Mouse (Mus musculus) liver, embryonic 16.5 days (tissue): Measurements from ENCODE around the gene Mprip. TPM values are rescaled to one million over a fixed set of nuclear protein-coding genes. Genes with fewer than 3 reads are reported as not detected.
A peak's percentile ranks its signal among the peaks of the same experiment; 100 is the strongest.

Experiments used
- ATAC-seq: fragments of 200-750 bp; cut with Nextera tagmentation; 2 replicates; pipeline ENCODE4 v1.8.0; 2017; ENCODE audit warnings: low read depth, mild to moderate bottlenecking, moderate number of reproducible peaks, moderate library complexity
- H3K27ac ChIP-seq: fragments of 300-500 bp; sonication (generic); 2 replicates; pipeline ENCODE4 v1.5.1; 2014; ENCODE audit warnings: mild to moderate bottlenecking, low read length
- H3K27me3 ChIP-seq: fragments of 300-500 bp; sonication (generic); 2 replicates; pipeline ENCODE4 v1.6.1; 2014; ENCODE audit warnings: low read depth, low read length, mixed read lengths; ENCODE audit not compliant: control insufficient read depth, insufficient read depth
- H3K36me3 ChIP-seq: fragments of 300-500 bp; sonication (generic); 2 replicates; pipeline ENCODE4 v1.6.1; 2014; ENCODE audit warnings: mild to moderate bottlenecking; ENCODE audit not compliant: control insufficient read depth, insufficient read depth
- H3K4me1 ChIP-seq: fragments of 300-500 bp; sonication (generic); 2 replicates; pipeline ENCODE4 v1.6.1; 2014; ENCODE audit warnings: low read depth, low read length, mixed read lengths; ENCODE audit not compliant: control insufficient read depth
- H3K4me2 ChIP-seq: fragments of 300-500 bp; sonication (generic); 2 replicates; pipeline ENCODE4 v1.6.1; 2014; ENCODE audit warnings: low read depth, low read length, mixed read lengths
- H3K4me3 ChIP-seq: fragments of 300-500 bp; sonication (generic); 2 replicates; pipeline ENCODE4 v1.5.1; 2014; ENCODE audit warnings: low read depth, mild to moderate bottlenecking, low read length
- H3K9ac ChIP-seq: fragments of 300-500 bp; sonication (generic); 2 replicates; pipeline ENCODE4 v1.6.1; 2014; ENCODE audit warnings: low read depth, low read length
- H3K9me3 ChIP-seq: fragments of 300-500 bp; sonication (generic); replicated peaks from 2 replicates; pipeline ENCODE4 v1.6.1; 2016; ENCODE audit warnings: low read length; ENCODE audit not compliant: control insufficient read depth
- WGBS: fragments of 180-500 bp; shearing (Covaris S2); extraction: QIAGEN DNeasy Blood & Tissue Kit; methylation state at CpG from one replicate; pipeline ENCODE4 v1.1.7; 2014; ENCODE audit not compliant: insufficient replicate concordance; 5-methylcytosine and 5-hydroxymethylcytosine counted together
- polyA plus RNA-seq: library from polyadenylated mRNA; unstranded; fragments of >200 nt; fragmentation: Nextera tagmentation; extraction: Ambion mirVana; gene quantifications from 2 replicates; pipeline ENCODE4 v1.2.1, GENCODE M21; 2015

Gene Mprip
- polyA plus RNA-seq, 1 experiment from 2014 or later = 6.6 TPM

DNA sequence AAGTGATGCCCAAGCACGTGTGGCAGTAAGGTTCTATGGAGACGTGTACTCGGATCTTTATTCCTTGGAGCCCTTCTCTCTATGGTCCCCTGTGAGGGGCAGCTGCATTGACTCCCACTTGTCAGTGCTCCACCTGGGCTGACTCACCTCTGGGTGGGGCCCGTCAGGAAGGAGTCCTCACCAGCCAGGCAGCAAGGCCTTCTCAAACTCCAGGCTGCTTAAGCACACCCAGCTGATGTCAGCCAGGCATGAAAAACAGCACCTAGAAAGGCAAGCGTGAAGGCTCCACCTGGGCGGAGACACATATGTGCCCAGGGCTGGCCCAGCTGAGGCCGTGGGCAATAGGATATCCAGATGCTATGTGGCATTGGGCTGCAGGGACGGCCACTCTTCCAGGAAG lies 18.7 kb upstream of the Mprip start:
- Histone ChIP-seq H3K4me1 (no peaks in the 10 kb centered on the region; the same call in none of the 2 replicates), H3K4me3 (no peak overlapping the region), H3K4me2 (no peak overlapping the region), H3K9ac (no peak overlapping the region), H3K27ac (no peak overlapping the region), H3K27me3 (no peaks in the 10 kb centered on the region), H3K36me3 (no peaks in the 10 kb centered on the region), H3K9me3 (no peaks in the 10 kb centered on the region)
- ATAC-seq = no peak
- WGBS = 65% methylated on average over 8 of the region's 8 CpGs

- Histone ChIP-seq H3K4me1 (no peaks in the 10 kb centered on the region), H3K4me3 (no peak overlapping the region), H3K36me3 (no peaks in the 10 kb centered on the region), H3K27ac (no peak overlapping the region), H3K27me3 (no peaks in the 10 kb centered on the region), H3K9me3 (no peaks in the 10 kb centered on the region), H3K4me2 (no peak overlapping the region), H3K9ac (no peak overlapping the region)
- ATAC-seq = no peak
- 46% methylated on average over 7 of the region's 7 CpGs for WGBS
Measured at GRCm38 (mm10) chr11:59645036-59645435, 16.1 kb upstream of the Mprip start.

DNA sequence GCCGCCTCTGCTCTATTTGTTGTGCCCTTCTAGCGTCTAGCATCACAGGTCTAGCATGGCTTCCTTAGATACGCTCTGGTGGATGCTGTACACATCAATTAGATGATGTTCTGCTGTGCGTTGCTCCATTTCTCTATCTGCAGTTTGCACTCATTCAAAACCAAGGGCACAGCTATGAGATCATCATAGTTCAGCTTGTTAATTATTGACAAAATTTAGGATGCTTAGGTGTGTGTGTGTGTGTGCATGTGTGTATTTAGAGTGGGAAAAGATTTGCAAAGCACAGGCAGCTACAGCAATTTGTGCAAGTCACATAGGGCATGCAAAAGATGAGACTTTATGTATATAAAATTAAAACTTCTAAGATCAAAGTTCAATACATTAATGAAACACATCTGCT lies 12.0 kb upstream of the Mprip start:
- no peak overlapping the region for H3K9ac ChIP-seq
- no peak overlapping the region for H3K4me2 ChIP-seq
- H3K27ac ChIP-seq = no peak overlapping the region
- ATAC-seq = 0 out of 2 replicates have a peak, but pooled peaks have one; percentile 24
- no peaks in the 10 kb centered on the region for H3K36me3 ChIP-seq
- no peak overlapping the region for H3K4me3 ChIP-seq
- H3K4me1 ChIP-seq = no peaks in the 10 kb centered on the region
- WGBS = 63% methylated on average over 4 of the region's 4 CpGs
- H3K27me3 ChIP-seq = no peaks in the 10 kb centered on the region
- no peaks in the 10 kb centered on the region for H3K9me3 ChIP-seq

DNA sequence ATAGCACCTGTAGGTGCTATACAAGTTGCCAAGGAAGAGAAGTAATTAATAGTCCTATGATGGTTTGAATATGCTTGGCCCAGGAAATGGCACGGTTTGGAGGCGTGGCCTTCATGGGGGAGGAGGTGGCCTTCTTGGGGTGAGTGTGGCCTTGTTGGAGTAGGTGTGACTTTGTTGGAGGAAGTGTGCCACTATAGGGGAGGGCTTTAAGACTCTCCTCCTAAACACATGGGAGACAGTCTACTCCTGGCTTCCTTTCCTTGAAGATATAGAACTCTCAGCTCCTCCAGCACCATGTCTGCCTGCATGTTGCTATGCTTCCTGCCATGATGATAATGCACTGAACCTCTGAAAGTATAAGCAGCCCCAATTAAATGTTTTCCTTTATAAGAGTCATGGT lies 8.1 kb upstream of the Mprip start:
- Histone ChIP-seq H3K4me3 (no peak overlapping the region), H3K27me3 (no peaks in the 10 kb centered on the region), H3K9me3 (no peaks in the 10 kb centered on the region), H3K36me3 (no peaks in the 10 kb centered on the region), H3K9ac (no peak overlapping the region), H3K4me2 (no peak overlapping the region), H3K27ac (no peak overlapping the region), H3K4me1 (no peaks in the 10 kb centered on the region)
- 35% methylated on average over 2 of the region's 2 CpGs for WGBS
- ATAC-seq = no peak; the same call in 1 of the 2 replicates

DNA sequence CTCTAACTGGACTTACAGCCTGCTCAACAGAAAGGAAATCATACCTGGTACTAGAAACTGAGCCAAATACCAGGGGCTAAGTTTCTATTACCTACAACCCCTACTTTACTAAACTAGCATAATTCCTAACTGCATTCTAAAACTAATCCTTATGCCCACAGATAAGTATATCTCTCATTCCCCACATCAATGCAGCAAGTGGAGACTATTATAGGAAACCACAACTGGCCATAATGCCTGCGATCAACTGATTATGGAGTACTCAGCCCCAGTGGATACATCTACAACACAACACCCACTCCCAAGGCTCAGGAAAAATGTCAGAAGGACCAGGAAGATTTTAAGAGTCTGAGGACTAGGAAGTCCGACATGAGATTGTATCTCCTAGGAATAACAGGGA lies 7.6 kb upstream of the Mprip start:
- no peak overlapping the region for H3K4me3 ChIP-seq
- no peak overlapping the region for H3K9ac ChIP-seq
- no peak overlapping the region for H3K4me2 ChIP-seq
- H3K9me3 ChIP-seq = no peaks in the 10 kb centered on the region
- no peak for ATAC-seq
- H3K36me3 ChIP-seq = no peaks in the 10 kb centered on the region
- no peak overlapping the region for H3K27ac ChIP-seq
- WGBS = 47% methylated on average over 2 of the region's 2 CpGs
- H3K27me3 ChIP-seq = no peaks in the 10 kb centered on the region
- H3K4me1 ChIP-seq = no peaks in the 10 kb centered on the region

- WGBS = 71% methylated on average over 5 of the region's 5 CpGs
- ATAC-seq = no peak
- no peak overlapping the region for H3K27ac ChIP-seq
Measured at GRCm38 (mm10) chr11:59655337-59655736, 5.8 kb upstream of the Mprip start.

GRCm38 (mm10) chr11:59656016-59656415 lies 5.1 kb upstream of the Mprip start:
- no peak overlapping the region for H3K27ac ChIP-seq
- no peaks in the 10 kb centered on the region for H3K36me3 ChIP-seq
- no peak for ATAC-seq
- H3K4me1 ChIP-seq = no peaks in the 10 kb centered on the region
- no peak overlapping the region for H3K4me2 ChIP-seq
- H3K9ac ChIP-seq = no peak overlapping the region
- 23% methylated on average over 7 of the region's 7 CpGs for WGBS
- no peak overlapping the region for H3K4me3 ChIP-seq
- H3K27me3 ChIP-seq = no peaks in the 10 kb centered on the region
- H3K9me3 ChIP-seq = no peaks in the 10 kb centered on the region

More at GRCm38 (mm10) chr11:59655337-59655736, 5.8 kb upstream of the Mprip start:
- no peak overlapping the region for H3K4me2 ChIP-seq
- no peaks in the 10 kb centered on the region for H3K27me3 ChIP-seq
- H3K36me3 ChIP-seq = no peaks in the 10 kb centered on the region
- no peak overlapping the region for H3K4me3 ChIP-seq
- H3K9ac ChIP-seq = no peak overlapping the region
- no peaks in the 10 kb centered on the region for H3K4me1 ChIP-seq
- no peaks in the 10 kb centered on the region for H3K9me3 ChIP-seq

DNA sequence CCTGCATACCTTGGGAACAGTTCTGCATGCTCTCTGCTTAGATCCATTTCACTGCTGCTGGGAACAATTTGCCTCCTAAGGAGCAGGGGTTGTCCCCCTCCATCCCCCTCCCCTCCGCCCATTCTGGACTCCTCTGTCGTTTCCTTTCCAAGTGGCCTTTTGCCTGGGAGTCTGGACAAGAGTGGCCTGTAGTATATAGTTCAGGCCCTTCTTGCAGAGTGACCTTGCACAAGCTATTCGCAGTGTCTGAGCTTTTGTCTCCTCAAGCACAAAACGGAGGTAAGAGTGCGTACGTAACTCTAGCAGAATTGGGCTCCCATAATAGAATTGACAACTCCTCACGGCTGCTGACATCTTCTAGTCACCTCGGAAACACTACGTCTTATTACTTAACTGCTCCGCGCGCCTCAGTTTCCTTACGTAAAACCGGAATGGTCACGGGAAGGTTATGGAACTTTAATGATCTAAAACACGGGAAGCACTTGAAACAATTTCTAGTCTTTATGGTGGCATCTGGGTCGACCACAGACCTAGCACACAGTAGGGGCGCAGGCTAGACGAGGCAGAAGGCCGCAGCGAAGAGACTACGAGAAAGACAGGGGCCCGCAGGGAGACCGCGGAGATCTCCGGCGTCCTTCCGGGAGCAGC lies 620 bp downstream of the Mprip start:
- peak overlapping the region; percentile 73 for H3K27ac ChIP-seq
- peak overlapping the region; percentile 73 for H3K9ac ChIP-seq
- 8% methylated on average over 28 of the region's 28 CpGs for WGBS
- ATAC-seq = no peak
- H3K27me3 ChIP-seq = no peaks in the 10 kb centered on the region
- H3K4me3 ChIP-seq = peak overlapping the region; percentile 73
- peaks cover 28% of the 10 kb centered on the region for H3K4me1 ChIP-seq
- H3K36me3 ChIP-seq = no peaks in the 10 kb centered on the region
- peak overlapping the region; percentile 90 for H3K4me2 ChIP-seq
- H3K9me3 ChIP-seq = no peaks in the 10 kb centered on the region

GRCm38 (mm10) chr11:59662249-59662788 lies 1.2 kb downstream of the Mprip start:
- no peaks in the 10 kb centered on the region for H3K36me3 ChIP-seq
- peak overlapping the region; percentile 90 for H3K4me2 ChIP-seq
- ATAC-seq = peak; percentile 97
- no peaks in the 10 kb centered on the region for H3K27me3 ChIP-seq
- peak overlapping the region; percentile 77 for H3K9ac ChIP-seq
- peak overlapping the region; percentile 87 for H3K27ac ChIP-seq
- H3K9me3 ChIP-seq = no peaks in the 10 kb centered on the region
- H3K4me1 ChIP-seq = peaks cover 28% of the 10 kb centered on the region
- under 1% methylated on average over 45 of the region's 82 CpGs for WGBS
- peak overlapping the region; percentile 73 for H3K4me3 ChIP-seq
